Mouse (Mus musculus): ENCODE data around the gene Gm28053. TPM values are rescaled to one million over a fixed set of nuclear protein-coding genes. Genes with fewer than 3 reads are reported as not detected.

Gm28053 gene
- total and polyA plus RNA-seq, 3 experiments, result not detected

GRCm38 (mm10) chr6:48687077-48687476 is 31.3 kb upstream of the Gm28053 start:
- no peak for ATAC-seq (ENCODE audit: extremely low read depth, insufficient number of reproducible peaks, low FRiP score, poor library complexity, severe bottlenecking)
- DNase-seq (ENCODE audit: low spot score), result no peak
- peaks cover 19% of the 10 kb centered on the region for H3K27me3 ChIP-seq (ENCODE audit: insufficient read depth, low read length)
- no peak for TF ChIP-seq CTCF (IDR thresholded peaks at IDR 0.05; ENCODE audit: low read depth, low read length)
- TF ChIP-seq POLR2AphosphoS5 (IDR thresholded peaks at IDR 0.05; ENCODE audit: insufficient replicate concordance, low read depth, low read length), result no peak
- no peak for TF ChIP-seq GATA1 (IDR thresholded peaks at IDR 0.05; ENCODE audit: borderline replicate concordance, low read length)
- TF ChIP-seq GATA2 (IDR thresholded peaks at IDR 0.05; ENCODE audit: borderline replicate concordance, low read depth, low read length), result no peak
- no peak for TF ChIP-seq TAL1 (conservative IDR thresholded peaks at IDR 0.05; ENCODE audit: low read depth, low read length)
- H3K36me3 ChIP-seq (replicated peaks), result no peaks in the 10 kb centered on the region
- H3K4me3 ChIP-seq (ENCODE audit: low read depth, low read length), result no peak overlapping the region
- H3K4me1 ChIP-seq (ENCODE audit: insufficient read depth, low read depth, low read length), result no peaks in the 10 kb centered on the region
- H3K9me3 ChIP-seq (replicated peaks), result no peaks in the 10 kb centered on the region

GRCm38 (mm10) chr6:48689320-48689719 is 29.1 kb upstream of the Gm28053 start:
- no peaks in the 10 kb centered on the region for H3K4me1 ChIP-seq (ENCODE audit: insufficient read depth, low read depth, low read length)
- TF ChIP-seq TAL1 (conservative IDR thresholded peaks at IDR 0.05; ENCODE audit: low read depth, low read length) (no peak), GATA2 (IDR thresholded peaks at IDR 0.05; ENCODE audit: borderline replicate concordance, low read depth, low read length) (no peak), CTCF (IDR thresholded peaks at IDR 0.05; ENCODE audit: low read depth, low read length) (no peak), POLR2AphosphoS5 (IDR thresholded peaks at IDR 0.05; ENCODE audit: insufficient replicate concordance, low read depth, low read length) (no peak), GATA1 (IDR thresholded peaks at IDR 0.05; ENCODE audit: borderline replicate concordance, low read length) (no peak)
- no peak for DNase-seq (ENCODE audit: low spot score)

DNA sequence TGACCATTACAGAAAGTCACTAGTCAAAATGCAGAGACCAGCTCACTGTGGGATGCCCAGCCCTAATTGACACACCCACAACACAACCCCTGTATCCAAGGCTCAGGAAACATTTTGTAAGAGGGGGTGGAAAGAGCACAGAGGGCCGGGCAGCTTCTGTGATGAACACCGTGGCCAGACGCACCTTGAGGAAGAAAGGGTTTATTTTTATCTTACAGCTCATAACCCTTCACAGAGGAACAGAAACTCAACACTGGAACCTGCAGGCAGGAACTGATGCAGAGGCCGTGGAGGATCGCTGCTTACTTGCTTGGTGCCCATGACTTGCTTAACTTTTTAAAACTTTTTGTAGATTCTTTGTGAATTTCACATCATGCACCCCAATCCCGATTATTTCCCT is 25.4 kb upstream of the Gm28053 start:
- TF ChIP-seq POLR2AphosphoS5 (IDR thresholded peaks at IDR 0.05; ENCODE audit: insufficient replicate concordance, low read depth, low read length) (no peak), TAL1 (conservative IDR thresholded peaks at IDR 0.05; ENCODE audit: low read depth, low read length) (no peak), CTCF (IDR thresholded peaks at IDR 0.05; ENCODE audit: low read depth, low read length) (no peak), GATA2 (IDR thresholded peaks at IDR 0.05; ENCODE audit: borderline replicate concordance, low read depth, low read length) (no peak), GATA1 (IDR thresholded peaks at IDR 0.05; ENCODE audit: borderline replicate concordance, low read length) (no peak)
- no peaks in the 10 kb centered on the region for H3K4me1 ChIP-seq (ENCODE audit: insufficient read depth, low read depth, low read length)
- no peak overlapping the region for H3K4me3 ChIP-seq (ENCODE audit: low read depth, low read length)
- H3K9me3 ChIP-seq (replicated peaks), result no peaks in the 10 kb centered on the region
- DNase-seq (ENCODE audit: low spot score) (no peak), ATAC-seq (ENCODE audit: extremely low read depth, insufficient number of reproducible peaks, low FRiP score, poor library complexity, severe bottlenecking) (no peak)
- peaks cover 10% of the 10 kb centered on the region for H3K27me3 ChIP-seq (ENCODE audit: insufficient read depth, low read length)
- H3K36me3 ChIP-seq (replicated peaks), result no peaks in the 10 kb centered on the region

More at GRCm38 (mm10) chr6:48689320-48689719, 29.1 kb upstream of the Gm28053 start:
- Histone ChIP-seq H3K4me3 (ENCODE audit: low read depth, low read length) (no peak overlapping the region), H3K9me3 (replicated peaks) (no peaks in the 10 kb centered on the region), H3K27me3 (ENCODE audit: insufficient read depth, low read length) (peaks cover 22% of the 10 kb centered on the region), H3K36me3 (replicated peaks) (no peaks in the 10 kb centered on the region)
- no peak for ATAC-seq (ENCODE audit: extremely low read depth, insufficient number of reproducible peaks, low FRiP score, poor library complexity, severe bottlenecking)

GRCm38 (mm10) chr6:48696830-48697554 is 21.4 kb upstream of the Gm28053 start:
- H3K4me1 ChIP-seq (ENCODE audit: insufficient read depth, low read depth, low read length), result no peaks in the 10 kb centered on the region
- no peaks in the 10 kb centered on the region for H3K36me3 ChIP-seq (replicated peaks)
- peaks cover 13% of the 10 kb centered on the region for H3K27me3 ChIP-seq (ENCODE audit: insufficient read depth, low read length)
- TF ChIP-seq GATA1 (IDR thresholded peaks at IDR 0.05; ENCODE audit: borderline replicate concordance, low read length) (no peak), GATA2 (IDR thresholded peaks at IDR 0.05; ENCODE audit: borderline replicate concordance, low read depth, low read length) (no peak), TAL1 (conservative IDR thresholded peaks at IDR 0.05; ENCODE audit: low read depth, low read length) (no peak), POLR2AphosphoS5 (IDR thresholded peaks at IDR 0.05; ENCODE audit: insufficient replicate concordance, low read depth, low read length) (no peak), CTCF (IDR thresholded peaks at IDR 0.05; ENCODE audit: low read depth, low read length) (no peak)
- no peak overlapping the region for H3K4me3 ChIP-seq (ENCODE audit: low read depth, low read length)
- no peak for ATAC-seq (ENCODE audit: extremely low read depth, insufficient number of reproducible peaks, low FRiP score, poor library complexity, severe bottlenecking)
- no peak for DNase-seq (ENCODE audit: low spot score)
- H3K9me3 ChIP-seq (replicated peaks), result no peaks in the 10 kb centered on the region

DNA sequence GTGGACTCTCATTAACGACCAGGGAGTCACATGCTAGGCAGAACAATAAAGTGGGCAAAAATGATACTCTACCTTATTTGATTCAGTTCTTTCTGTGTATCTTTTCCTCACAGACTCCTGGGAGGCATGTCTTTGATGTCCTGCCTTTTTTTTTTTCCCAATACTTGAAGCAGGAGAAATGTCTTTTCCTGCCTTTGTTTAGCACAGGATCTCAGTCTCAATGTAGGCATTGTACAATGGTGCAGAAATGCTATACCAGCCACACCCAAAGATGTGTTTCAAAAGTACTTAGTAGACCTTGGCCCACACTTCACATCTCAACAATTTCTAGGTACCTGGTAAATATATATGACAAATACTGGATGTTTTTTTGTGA is 20.9 kb upstream of the Gm28053 start:
- Histone ChIP-seq H3K27me3 (ENCODE audit: insufficient read depth, low read length) (peaks cover 13% of the 10 kb centered on the region), H3K4me1 (ENCODE audit: insufficient read depth, low read depth, low read length) (no peaks in the 10 kb centered on the region), H3K4me3 (ENCODE audit: low read depth, low read length) (no peak overlapping the region), H3K9me3 (replicated peaks) (no peaks in the 10 kb centered on the region), H3K36me3 (replicated peaks) (no peaks in the 10 kb centered on the region)
- no peak for TF ChIP-seq POLR2AphosphoS5 (IDR thresholded peaks at IDR 0.05; ENCODE audit: insufficient replicate concordance, low read depth, low read length)
- no peak for TF ChIP-seq GATA1 (IDR thresholded peaks at IDR 0.05; ENCODE audit: borderline replicate concordance, low read length)
- TF ChIP-seq CTCF (IDR thresholded peaks at IDR 0.05; ENCODE audit: low read depth, low read length), result no peak
- TF ChIP-seq GATA2 (IDR thresholded peaks at IDR 0.05; ENCODE audit: borderline replicate concordance, low read depth, low read length), result no peak
- TF ChIP-seq TAL1 (conservative IDR thresholded peaks at IDR 0.05; ENCODE audit: low read depth, low read length), result no peak
- ATAC-seq (ENCODE audit: extremely low read depth, insufficient number of reproducible peaks, low FRiP score, poor library complexity, severe bottlenecking) (no peak), DNase-seq (ENCODE audit: low spot score) (no peak)

DNA sequence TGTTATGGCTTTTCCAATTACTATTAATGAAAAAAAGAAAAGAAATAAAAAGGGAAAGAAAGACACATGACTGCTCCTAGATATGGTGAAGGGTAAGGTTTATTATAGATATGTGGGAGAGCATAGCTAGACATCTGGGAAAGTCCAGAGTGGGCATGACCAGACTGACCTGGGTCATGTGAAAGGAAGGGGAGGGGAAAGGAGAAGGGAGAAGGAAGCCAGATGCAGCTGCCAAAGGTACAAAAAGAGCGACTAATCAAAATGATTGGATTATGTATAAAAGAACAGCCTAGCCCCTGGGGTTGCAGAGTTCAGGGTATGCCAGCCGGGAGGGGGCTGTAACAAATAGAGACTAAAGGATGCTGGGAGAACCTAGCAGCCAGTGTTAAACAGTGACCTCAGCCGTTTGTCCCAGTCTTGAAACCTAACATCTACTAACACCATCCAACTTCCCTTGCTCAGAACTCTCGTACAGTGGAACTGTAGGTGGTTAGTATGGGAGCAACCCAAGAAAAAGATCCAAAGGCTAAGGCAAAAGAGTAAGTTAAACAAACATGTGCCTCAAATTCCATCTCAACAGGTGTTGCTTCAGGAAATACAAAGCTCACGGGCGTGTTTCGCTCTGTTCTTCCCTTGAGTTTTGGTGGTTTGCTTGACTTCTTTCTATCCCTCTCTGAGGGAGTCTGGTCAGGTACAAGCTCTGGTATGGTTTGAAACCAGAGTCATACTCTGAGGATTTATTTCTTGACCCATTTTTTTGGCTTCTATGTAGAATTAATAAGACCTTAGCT is 20.1 kb upstream of the Gm28053 start:
- DNase-seq (ENCODE audit: low spot score) (no peak), ATAC-seq (ENCODE audit: extremely low read depth, insufficient number of reproducible peaks, low FRiP score, poor library complexity, severe bottlenecking) (no peak)
- TF ChIP-seq TAL1 (conservative IDR thresholded peaks at IDR 0.05; ENCODE audit: low read depth, low read length), result no peak
- TF ChIP-seq GATA1 (IDR thresholded peaks at IDR 0.05; ENCODE audit: borderline replicate concordance, low read length), result no peak
- TF ChIP-seq POLR2AphosphoS5 (IDR thresholded peaks at IDR 0.05; ENCODE audit: insufficient replicate concordance, low read depth, low read length), result no peak
- no peak for TF ChIP-seq CTCF (IDR thresholded peaks at IDR 0.05; ENCODE audit: low read depth, low read length)
- no peak for TF ChIP-seq GATA2 (IDR thresholded peaks at IDR 0.05; ENCODE audit: borderline replicate concordance, low read depth, low read length)
- Histone ChIP-seq H3K4me1 (ENCODE audit: insufficient read depth, low read depth, low read length) (no peaks in the 10 kb centered on the region), H3K9me3 (replicated peaks) (no peaks in the 10 kb centered on the region), H3K36me3 (replicated peaks) (no peaks in the 10 kb centered on the region), H3K4me3 (ENCODE audit: low read depth, low read length) (no peak overlapping the region), H3K27me3 (ENCODE audit: insufficient read depth, low read length) (peaks cover 13% of the 10 kb centered on the region)
